Mouse (Mus musculus): Measurements from ENCODE around the gene Hist1h3e.
"Not testable (repeated sequence)": the region's sequence is repeated elsewhere in the genome, so short reads cannot be mapped to it uniquely, and the experiment has no call there.

Hist1h3e gene

GRCm38 (mm10) chr13:23584331-23584730 is 22.2 kb upstream of the Hist1h3e start:
- in situ Hi-C loops (cut with MboI): loop anchor here (5.0 to 25.0 kb wide), 4 partner anchors 33 to 1550 kb away; partner anchors contain the start of genes Hist1h1t, Hist1h2ac, Hist1h2ah and Hist1h2bc

- in situ Hi-C loops (cut with MboI): loop anchor here (5.0 to 25.0 kb wide), 4 partner anchors 34 to 1549 kb away; partner anchors contain the start of genes Hist1h1t, Hist1h2ac, Hist1h2ah and Hist1h2bc
These were observed 21.4 kb upstream of the Hist1h3e start for GRCm38 (mm10) chr13:23583387-23584068.

GRCm38 (mm10) chr13:23582219-23583056 is 20.3 kb upstream of the Hist1h3e start:
- in situ Hi-C loops (cut with MboI): loop anchor here (5.0 to 25.0 kb wide), 4 partner anchors 35 to 1548 kb away; partner anchors contain the start of genes Hist1h1t, Hist1h2ac, Hist1h2ah and Hist1h2bc

- in situ Hi-C loops (cut with MboI): loop anchor here (5.0 to 25.0 kb wide), 4 partner anchors 36 to 1547 kb away; partner anchors contain the start of genes Hist1h1t, Hist1h2ac, Hist1h2ah and Hist1h2bc
These were observed 19.4 kb upstream of the Hist1h3e start, which contains the start of gene Hist1h4d for GRCm38 (mm10) chr13:23581408-23582218. Gene Hist1h4d (plus strand): TSS chr13:23581598.

DNA sequence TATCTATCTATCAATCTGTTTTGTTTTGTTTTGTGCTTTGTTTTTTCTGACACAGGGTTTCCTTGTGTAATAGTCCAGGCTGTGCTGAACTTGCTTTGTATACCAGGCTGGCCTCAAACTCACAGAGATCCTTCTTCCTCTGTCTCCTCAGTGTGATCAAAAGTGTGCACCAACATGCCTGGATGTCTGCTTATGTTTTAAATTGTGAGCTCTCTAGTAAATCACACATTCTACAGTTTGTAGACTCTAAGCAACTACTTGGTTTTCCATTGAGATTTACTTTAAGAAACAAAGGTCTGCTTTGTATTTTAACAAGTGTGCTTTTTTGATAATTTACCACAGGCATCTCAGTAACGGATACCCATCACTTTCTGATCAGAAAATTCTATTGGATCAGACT is 15.7 kb upstream of the Hist1h3e start:
- in situ Hi-C loops (cut with MboI): loop anchor here (25.0 kb wide), 1 partner anchor 109 kb away; the partner anchor contains the start of genes Hist1h1t, Hist1h2ac, Hist1h2bc and Hist1h4c

GRCm38 (mm10) chr13:23576906-23577639 is 14.9 kb upstream of the Hist1h3e start:
- in situ Hi-C loops (cut with MboI): loop anchor here (25.0 kb wide), 1 partner anchor 110 kb away; the partner anchor contains the start of genes Hist1h1t, Hist1h2ac, Hist1h2bc and Hist1h4c

DNA sequence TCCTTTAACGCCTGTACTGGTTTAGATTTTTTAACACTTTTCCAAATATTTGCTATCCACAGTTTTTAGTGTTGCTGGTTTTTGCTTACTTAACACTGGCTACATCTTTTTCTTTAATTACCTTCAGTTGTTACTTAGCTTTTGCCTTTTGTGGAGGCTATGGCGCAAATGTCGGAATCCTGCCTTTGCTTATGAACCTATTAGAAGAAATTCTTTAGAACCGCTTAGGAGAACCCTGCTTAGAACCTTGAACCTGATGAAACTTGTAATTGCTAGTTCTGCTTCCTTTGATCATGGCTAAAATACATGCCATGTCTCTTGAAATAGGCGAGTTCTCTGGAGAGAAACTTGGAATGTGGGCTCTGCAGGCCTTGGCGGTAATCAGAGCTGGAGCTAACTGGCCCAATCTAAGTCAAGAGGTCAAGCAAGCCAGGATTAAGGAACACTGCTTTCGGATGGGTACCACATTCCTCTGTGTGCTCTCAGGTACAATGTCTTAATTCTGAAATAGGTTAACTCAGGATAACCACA is 14.2 kb upstream of the Hist1h3e start:
- in situ Hi-C loops (cut with MboI): loop anchor here (25.0 kb wide), 1 partner anchor 111 kb away; the partner anchor contains the start of genes Hist1h1t, Hist1h2ac, Hist1h2bc and Hist1h4c

GRCm38 (mm10) chr13:23575864-23576313 is 13.7 kb upstream of the Hist1h3e start:
- in situ Hi-C loops (cut with MboI): loop anchor here (25.0 kb wide), 1 partner anchor 111 kb away; the partner anchor contains the start of genes Hist1h1t, Hist1h2ac, Hist1h2bc and Hist1h4c

DNA sequence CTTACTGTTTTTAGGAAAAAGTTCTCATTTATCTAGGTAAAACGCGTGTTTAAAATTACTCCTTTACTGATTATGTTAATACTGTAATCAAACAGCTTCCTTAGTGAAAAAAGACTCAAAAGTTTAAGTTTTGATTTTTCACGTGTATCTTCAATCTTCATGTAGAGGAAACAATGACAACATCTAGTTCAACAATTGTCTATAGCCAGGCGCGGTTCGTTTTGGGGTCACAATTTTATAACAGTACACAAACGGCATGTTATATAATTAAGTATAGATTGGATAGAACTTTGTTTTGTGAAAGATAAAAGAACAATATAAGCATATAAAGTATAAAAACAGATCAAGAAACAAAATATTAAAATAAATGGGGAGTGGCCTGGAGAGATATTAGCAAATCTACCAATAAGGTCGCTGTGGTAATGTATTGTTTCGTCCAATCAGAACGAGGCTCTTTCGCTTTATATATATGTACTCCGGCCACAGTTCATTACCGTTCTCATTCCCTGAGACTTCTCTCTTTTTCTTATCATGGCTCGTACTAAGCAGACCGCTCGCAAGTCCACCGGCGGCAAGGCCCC is 13.2 kb upstream of the Hist1h3e start, which contains the start of gene Hist1h3d:
Hist1h3d (plus strand) TSS at position 493 of the 581 bp plus-strand sequence.
- in situ Hi-C loops (cut with MboI): loop anchor here (25.0 kb wide), 1 partner anchor 112 kb away; the partner anchor contains the start of genes Hist1h1t, Hist1h2ac, Hist1h2bc and Hist1h4c

GRCm38 (mm10) chr13:23574546-23575170 is 12.5 kb upstream of the Hist1h3e start:
- in situ Hi-C loops (cut with MboI): loop anchor here (25.0 kb wide), 1 partner anchor 113 kb away; the partner anchor contains the start of genes Hist1h1t, Hist1h2ac, Hist1h2bc and Hist1h4c

- in situ Hi-C loops (cut with MboI): not testable (repeated sequence)
These were observed 11.8 kb upstream of the Hist1h3e start, which contains the start of the genes Hist1h2bf and Hist1h2ad for GRCm38 (mm10) chr13:23573898-23574524. Gene Hist1h2bf (minus strand): TSS chr13:23574196. Gene Hist1h2ad (plus strand): TSS chr13:23574381.

GRCm38 (mm10) chr13:23573034-23573897 is 11.1 kb upstream of the Hist1h3e start:
- in situ Hi-C loops (cut with MboI): not testable (repeated sequence)

DNA sequence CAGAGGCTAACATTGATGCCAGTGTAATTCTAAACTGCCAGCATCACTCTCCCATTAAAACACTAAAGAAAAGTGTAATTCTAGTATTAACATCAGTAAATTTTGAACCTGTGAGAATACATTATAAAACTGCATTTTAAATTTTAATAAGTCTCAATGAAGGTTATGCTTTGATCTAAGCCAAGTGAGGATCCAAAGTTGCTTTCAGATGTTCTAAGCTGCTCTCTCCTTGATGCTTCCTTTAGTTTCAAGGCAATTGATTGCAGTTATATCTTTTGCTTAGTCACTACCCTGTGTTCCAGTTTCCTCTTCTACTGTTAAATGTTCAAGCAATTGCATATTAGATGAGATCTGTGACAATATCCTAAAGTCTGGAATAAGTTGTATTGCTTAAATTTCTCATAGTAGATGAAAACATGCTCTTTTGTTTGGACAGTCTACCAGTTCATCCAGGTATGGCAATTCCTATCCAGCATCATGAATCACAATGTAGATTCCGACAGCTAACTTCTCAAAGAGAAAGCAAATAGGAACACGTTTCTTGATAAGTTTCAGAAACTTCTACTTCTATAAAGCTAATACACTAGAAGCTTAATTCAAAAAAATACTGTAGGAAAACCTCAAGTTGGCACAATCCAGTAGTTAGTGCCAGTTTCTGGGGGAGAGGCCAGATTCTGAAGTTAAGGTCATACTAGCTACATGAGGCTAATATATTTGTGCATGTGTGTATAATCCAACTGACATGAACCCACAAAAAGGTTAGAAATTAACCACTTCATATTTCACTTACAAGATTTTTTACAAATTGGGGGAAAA is 10.3 kb upstream of the Hist1h3e start:
- in situ Hi-C loops (cut with MboI): no loop called here

- in situ Hi-C loops (cut with MboI): not testable (repeated sequence)
These were observed 9.5 kb upstream of the Hist1h3e start for GRCm38 (mm10) chr13:23571504-23572217.

DNA sequence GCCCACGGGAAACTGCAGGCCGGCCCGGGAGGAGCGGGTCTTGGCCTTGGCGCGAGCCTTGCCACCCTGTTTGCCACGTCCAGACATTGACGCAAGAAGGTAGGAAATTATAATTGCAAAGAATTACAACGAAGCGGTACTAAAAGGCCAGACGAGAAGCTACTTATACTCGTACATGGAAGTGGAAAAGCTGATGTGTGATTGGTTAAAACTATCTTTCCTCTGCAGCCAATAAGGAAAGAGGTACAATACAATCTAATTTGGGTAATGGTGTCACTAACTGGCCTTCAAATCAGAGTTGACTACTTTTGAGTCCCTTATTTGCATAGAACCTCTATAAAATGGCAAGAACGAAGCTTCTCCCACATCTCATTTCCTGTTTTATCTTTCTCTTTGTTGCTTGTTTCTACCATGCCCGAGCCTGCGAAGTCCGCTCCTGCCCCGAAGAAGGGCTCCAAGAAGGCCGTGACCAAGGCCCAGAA is 8.9 kb upstream of the Hist1h3e start, which contains the start of the genes Hist1h2ae and Hist1h2bg:
Hist1h2ae (minus strand) TSS at position 199 of the 482 bp plus-strand sequence.
Hist1h2bg (plus strand) TSS at position 375 of the 482 bp plus-strand sequence.
- in situ Hi-C loops (cut with MboI): no loop called here
